Mouse (Mus musculus) midbrain, embryonic 13.5 days (tissue): ENCODE measurements around the gene Dcdc2b. TPM values are rescaled to one million over a fixed set of nuclear protein-coding genes. Genes with fewer than 3 reads are reported as not detected.

ENCODE experiments used
- ATAC-seq: fragments of 200-750 bp; cut with Nextera tagmentation; 2 replicates; pipeline ENCODE4 v1.8.0; 2017; ENCODE audit warnings: mild to moderate bottlenecking, moderate TSS enrichment, moderate library complexity
- H3K27ac ChIP-seq: fragments of 300-500 bp; sonication (generic); 2 replicates; pipeline ENCODE4 v1.5.1; 2015; ENCODE audit warnings: inconsistent platforms, mild to moderate bottlenecking, moderate library complexity
- H3K27me3 ChIP-seq: fragments of 300-500 bp; sonication (generic); 2 replicates; pipeline ENCODE4 v1.6.1; 2015; ENCODE audit warnings: mild to moderate bottlenecking, inconsistent platforms
- H3K36me3 ChIP-seq: fragments of 300-500 bp; sonication (generic); 2 replicates; pipeline ENCODE4 v1.6.1; 2015; ENCODE audit warnings: mild to moderate bottlenecking, inconsistent platforms
- H3K4me1 ChIP-seq: fragments of 300-500 bp; sonication (generic); replicated peaks from 2 replicates; pipeline ENCODE4 v1.6.1; 2015; ENCODE audit warnings: inconsistent platforms
- H3K4me2 ChIP-seq: fragments of 300-500 bp; sonication (generic); replicated peaks from 2 replicates; pipeline ENCODE4 v1.6.1; 2015; ENCODE audit warnings: moderate library complexity, mild to moderate bottlenecking, inconsistent platforms
- H3K4me3 ChIP-seq: fragments of 300-500 bp; sonication (generic); replicated peaks from 2 replicates; pipeline ENCODE4 v1.5.1; 2015; ENCODE audit warnings: mild to moderate bottlenecking, inconsistent platforms
- H3K9ac ChIP-seq: fragments of 300-500 bp; sonication (generic); replicated peaks from 2 replicates; pipeline ENCODE4 v1.6.1; 2015; ENCODE audit warnings: mild to moderate bottlenecking, inconsistent platforms
- H3K9me3 ChIP-seq: fragments of 300-500 bp; sonication (generic); 2 replicates; pipeline ENCODE4 v1.6.1; 2016; ENCODE audit warnings: mild to moderate bottlenecking, inconsistent platforms
- WGBS: fragments of 180-500 bp; shearing (Covaris S2); methylation state at CpG from one replicate; pipeline ENCODE4 v1.1.7; 2015; 5-methylcytosine and 5-hydroxymethylcytosine counted together
- polyA plus RNA-seq: library from polyadenylated mRNA; unstranded; fragments of >200 nt; fragmentation: Nextera tagmentation; extraction: Ambion mirVana; gene quantifications from 2 replicates; pipeline ENCODE4 v1.2.1, GENCODE M21; 2015

The Dcdc2b gene
- polyA plus RNA-seq, 1 experiment from 2014 or later = 2.6 TPM

DNA sequence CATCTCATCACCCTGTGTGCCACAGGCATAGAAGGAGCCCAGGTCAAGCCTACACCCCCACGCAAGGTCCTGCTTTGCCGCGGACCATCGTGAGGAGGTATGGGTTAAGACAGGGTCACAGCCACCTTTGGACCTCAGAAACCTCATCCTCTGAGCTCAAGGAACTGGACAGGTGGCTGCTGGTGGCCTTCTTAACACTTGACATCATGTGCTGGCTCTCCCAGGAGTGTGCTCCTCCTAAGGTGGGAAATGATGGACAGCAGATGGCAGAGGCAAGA lies 41.0 kb downstream of the Dcdc2b start:
- Histone ChIP-seq H3K4me2 (no peak overlapping the region), H3K27me3 (no peaks in the 10 kb centered on the region), H3K36me3 (no peaks in the 10 kb centered on the region), H3K9ac (no peak overlapping the region), H3K27ac (no peak overlapping the region), H3K9me3 (no peaks in the 10 kb centered on the region), H3K4me3 (no peak overlapping the region), H3K4me1 (peaks cover 6% of the 10 kb centered on the region; the same call in 1 of the 2 replicates)
- WGBS = 93% methylated on average over 4 of the region's 4 CpGs
- no peak for ATAC-seq

DNA sequence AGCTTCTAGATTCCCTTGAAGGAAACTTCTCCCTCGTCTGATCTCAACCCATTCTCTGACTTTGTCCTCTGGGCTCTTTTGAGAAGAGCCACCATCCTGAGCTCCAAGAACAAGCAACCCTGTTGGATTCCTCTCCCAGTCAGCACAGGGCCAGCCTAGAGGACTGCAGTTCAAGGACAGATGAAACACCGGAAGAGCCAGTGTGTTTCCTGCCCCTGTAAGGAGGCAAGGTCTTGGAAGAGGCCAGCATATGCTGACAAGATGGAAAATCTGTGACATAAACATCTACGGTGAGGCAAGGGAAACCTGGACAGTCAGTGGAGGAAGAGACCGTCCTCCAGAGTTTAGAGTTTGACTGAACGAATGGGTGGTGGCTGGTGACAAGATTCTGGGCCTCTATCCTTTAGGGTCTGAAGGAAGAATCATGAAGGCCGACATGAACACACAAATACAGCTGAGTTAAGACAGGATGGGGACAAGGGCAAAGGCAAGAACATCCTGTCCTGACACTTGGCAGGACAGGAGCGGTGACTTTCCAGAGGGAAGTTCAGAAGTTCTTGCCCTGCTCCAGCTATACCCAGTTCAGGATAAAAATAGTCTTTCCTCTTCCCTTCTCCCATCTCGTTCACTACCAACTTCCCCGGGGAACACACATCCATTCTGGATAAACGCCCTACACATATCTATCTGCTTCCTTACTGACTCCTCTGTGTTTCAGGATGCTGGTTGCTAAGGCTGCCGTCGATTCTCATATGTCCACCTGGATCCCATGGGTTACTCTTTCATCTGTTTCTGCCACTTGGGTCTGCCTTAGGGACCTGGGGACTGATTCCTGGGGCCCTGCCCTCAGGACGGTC lies 41.6 kb downstream of the Dcdc2b start:
- no peak overlapping the region for H3K9ac ChIP-seq
- 87% methylated on average over 13 of the region's 13 CpGs for WGBS
- H3K4me1 ChIP-seq = peaks cover 6% of the 10 kb centered on the region; the same call in 1 of the 2 replicates

GRCm38 (mm10) chr4:129571551-129572084 lies 42.4 kb downstream of the Dcdc2b start:
- no peak overlapping the region for H3K4me3 ChIP-seq
- ATAC-seq = no peak
- no peak overlapping the region for H3K27ac ChIP-seq
- 67% methylated on average over 8 of the region's 8 CpGs for WGBS
- H3K27me3 ChIP-seq = no peaks in the 10 kb centered on the region
- H3K9ac ChIP-seq = no peak overlapping the region
- no peaks in the 10 kb centered on the region for H3K36me3 ChIP-seq
- no peaks in the 10 kb centered on the region for H3K9me3 ChIP-seq
- H3K4me1 ChIP-seq = no peaks in the 10 kb centered on the region
- H3K4me2 ChIP-seq = no peak overlapping the region

More for the DNA sequence above, 41.6 kb downstream of the Dcdc2b start:
- no peak for ATAC-seq
- Histone ChIP-seq H3K36me3 (no peaks in the 10 kb centered on the region), H3K4me2 (no peak overlapping the region), H3K9me3 (no peaks in the 10 kb centered on the region), H3K4me3 (no peak overlapping the region), H3K27ac (no peak overlapping the region), H3K27me3 (no peaks in the 10 kb centered on the region)

GRCm38 (mm10) chr4:129570028-129570427 lies 44.0 kb downstream of the Dcdc2b start:
- no peaks in the 10 kb centered on the region for H3K4me1 ChIP-seq
- no peak overlapping the region for H3K9ac ChIP-seq
- H3K27me3 ChIP-seq = no peaks in the 10 kb centered on the region
- no peak overlapping the region for H3K4me2 ChIP-seq
- no peaks in the 10 kb centered on the region for H3K36me3 ChIP-seq
- no peaks in the 10 kb centered on the region for H3K9me3 ChIP-seq
- no peak for ATAC-seq
- no peak overlapping the region for H3K4me3 ChIP-seq
- 94% methylated on average over 6 of the region's 6 CpGs for whole genome bisulfite sequencing
- no peak overlapping the region for H3K27ac ChIP-seq

GRCm38 (mm10) chr4:129568366-129568765 lies 45.7 kb downstream of the Dcdc2b start:
- Histone ChIP-seq H3K4me3 (no peak overlapping the region), H3K4me2 (no peak overlapping the region), H3K4me1 (no peaks in the 10 kb centered on the region), H3K27ac (no peak overlapping the region), H3K9ac (no peak overlapping the region), H3K9me3 (no peaks in the 10 kb centered on the region), H3K36me3 (no peaks in the 10 kb centered on the region), H3K27me3 (no peaks in the 10 kb centered on the region)
- WGBS = 91% methylated on average over 7 of the region's 7 CpGs
- no peak for ATAC-seq

GRCm38 (mm10) chr4:129565139-129565538 lies 48.9 kb downstream of the Dcdc2b start:
- H3K4me3 ChIP-seq = no peak overlapping the region
- no peak for ATAC-seq
- 83% methylated on average over 6 of the region's 6 CpGs for WGBS
- H3K36me3 ChIP-seq = no peaks in the 10 kb centered on the region
- no peaks in the 10 kb centered on the region for H3K9me3 ChIP-seq
- no peak overlapping the region for H3K9ac ChIP-seq
- no peaks in the 10 kb centered on the region for H3K27me3 ChIP-seq
- H3K4me2 ChIP-seq = no peak overlapping the region
- H3K27ac ChIP-seq = no peak overlapping the region
- H3K4me1 ChIP-seq = no peaks in the 10 kb centered on the region

DNA sequence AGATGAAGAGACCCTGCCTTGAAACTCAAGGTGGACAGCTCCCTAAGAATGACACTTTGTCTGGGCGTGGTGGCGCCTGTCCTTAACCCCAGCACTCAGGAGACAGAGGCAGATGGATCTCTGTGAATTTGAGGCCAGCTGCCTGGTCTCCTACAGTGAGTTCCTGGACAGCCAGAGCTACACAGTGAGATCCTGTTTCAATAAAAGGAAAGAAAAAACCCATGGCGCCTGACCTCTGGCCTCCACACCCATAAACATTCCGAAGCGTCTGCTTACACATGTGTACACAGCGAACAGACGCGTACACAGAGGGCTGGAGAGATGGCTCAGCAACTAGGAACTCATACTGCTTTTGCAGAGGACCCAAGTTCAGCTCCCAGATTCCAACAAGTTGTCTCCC lies 50.3 kb downstream of the Dcdc2b start:
- Histone ChIP-seq H3K27ac (no peak overlapping the region), H3K9me3 (no peaks in the 10 kb centered on the region), H3K27me3 (no peaks in the 10 kb centered on the region), H3K9ac (no peak overlapping the region), H3K4me3 (no peak overlapping the region), H3K4me1 (no peaks in the 10 kb centered on the region), H3K36me3 (no peaks in the 10 kb centered on the region), H3K4me2 (no peak overlapping the region)
- 80% methylated on average over 8 of the region's 8 CpGs for WGBS
- no peak for ATAC-seq

GRCm38 (mm10) chr4:129561184-129561583 lies 52.9 kb downstream of the Dcdc2b start:
- Histone ChIP-seq H3K27ac (no peak overlapping the region), H3K9me3 (no peaks in the 10 kb centered on the region), H3K4me2 (no peak overlapping the region), H3K9ac (no peak overlapping the region), H3K27me3 (0 out of 2 replicates have a peak, but pooled peaks cover 3% of the 10 kb centered on the region), H3K4me1 (peaks cover 4% of the 10 kb centered on the region), H3K4me3 (no peak overlapping the region), H3K36me3 (no peaks in the 10 kb centered on the region)
- 94% methylated on average over 5 of the region's 5 CpGs for WGBS
- no peak for ATAC-seq

Other genes with a start within 250 kb of the Dcdc2b start
- gene Zbtb8a, start 236.1 kb downstream of the Dcdc2b start, polyA plus RNA-seq = 17.2 and 19.7 TPM in 2 replicates
- 12.0 TPM in 2 replicates for gene Zbtb8b, start 173.4 kb downstream of the Dcdc2b start, polyA plus RNA-seq
- gene Bsdc1, start 152.7 kb downstream of the Dcdc2b start, polyA plus RNA-seq = 34.0 and 36.7 TPM in 2 replicates
- 0.16 and 0.26 TPM in 2 replicates for gene Tssk3, start 123.2 kb downstream of the Dcdc2b start, polyA plus RNA-seq
- not detected in 2 replicates for gene Fam229a, start 123.1 kb downstream of the Dcdc2b start, polyA plus RNA-seq
- 1,749 and 1,885 TPM in 2 replicates for gene Marcksl1, start 100.7 kb downstream of the Dcdc2b start, polyA plus RNA-seq
- 138 TPM in 2 replicates for gene Hdac1, start 71.5 kb downstream of the Dcdc2b start, polyA plus RNA-seq
- 5.9 and 7.1 TPM in 2 replicates for gene Lck, start 40.6 kb downstream of the Dcdc2b start, polyA plus RNA-seq
- 0.22 and 0.35 TPM in 2 replicates for gene Fam167b, start 35.7 kb downstream of the Dcdc2b start, polyA plus RNA-seq
- gene Eif3i, start 13.6 kb downstream of the Dcdc2b start, polyA plus RNA-seq = 210 and 220 TPM in 2 replicates
- gene Tmem234, start 13.6 kb downstream of the Dcdc2b start, polyA plus RNA-seq = 205 and 214 TPM in 2 replicates
- 30.0 and 35.8 TPM in 2 replicates for gene Iqcc, start 4.8 kb upstream of the Dcdc2b start, polyA plus RNA-seq
- 133 and 137 TPM in 2 replicates for gene Ccdc28b, start 9.7 kb upstream of the Dcdc2b start, polyA plus RNA-seq
- gene Txlna, start 26.8 kb upstream of the Dcdc2b start, polyA plus RNA-seq = 62.9 and 66.3 TPM in 2 replicates
- 13.7 and 16.9 TPM in 2 replicates for gene Kpna6, start 58.5 kb upstream of the Dcdc2b start, polyA plus RNA-seq
- gene Tmem39b, start 82.6 kb upstream of the Dcdc2b start, polyA plus RNA-seq = 20.3 and 24.0 TPM in 2 replicates
- gene Khdrbs1, start 128.0 kb upstream of the Dcdc2b start, polyA plus RNA-seq = 180 and 182 TPM in 2 replicates
- 287 and 316 TPM in 2 replicates for gene Ptp4a2, start 197.0 kb upstream of the Dcdc2b start, polyA plus RNA-seq